ENCODE assay signal across 16 mouse cellular contexts in genomic region chr2:58656959-58657358, GRCm38 (mm10).
"Had no signal": no experiment of that assay in that cellular context is flagged by ENCODE, and none has a peak within 500 bp of the region (broad histone marks: within the 10 kb centered on the region; RNA-seq: fewer than 3 reads in every experiment).

No protein-coding gene starts in this region.

- DNase-seq: retina, postnatal 1 day; right cerebral cortex, adult 18-20 months; right cerebral cortex, postnatal 14 days; right cerebral cortex, postnatal 25 days; right cerebral cortex, postnatal 4 days; spleen, adult 18-20 months; thymus, adult 18-20 months; thymus, adult 2 months; thymus, postnatal 14 days; thymus, postnatal 25 days; thymus, postnatal 36 days; thymus, postnatal 4 days had no signal

- H3K4me1 ChIP-seq: neural tube, embryonic 13.5 days; stomach, embryonic 15.5 days had no signal

- H3K27ac ChIP-seq: neural tube, embryonic 13.5 days; neural tube, embryonic 15.5 days; stomach, embryonic 15.5 days; stomach, postnatal 0 days had no signal

- H3K9me3 ChIP-seq: neural tube, embryonic 13.5 days; neural tube, embryonic 15.5 days; stomach, embryonic 15.5 days had no signal

- H3K4me3 ChIP-seq: neural tube, embryonic 13.5 days; neural tube, embryonic 15.5 days; stomach, embryonic 15.5 days had no signal

- H3K27me3 ChIP-seq: neural tube, embryonic 13.5 days; neural tube, embryonic 15.5 days; stomach, embryonic 15.5 days had no signal

- H3K36me3 ChIP-seq: neural tube, embryonic 13.5 days; neural tube, embryonic 15.5 days; stomach, embryonic 15.5 days had no signal
